Mouse (Mus musculus) limb, embryonic 12.5 days (tissue): ENCODE results near the gene Ergic1. TPM values are rescaled to one million over a fixed set of nuclear protein-coding genes. Genes with fewer than 3 reads are reported as not detected.

Experiments used
- ATAC-seq: fragments of 200-750 bp; cut with Nextera tagmentation; 2 replicates; pipeline ENCODE4 v1.8.0; 2017; ENCODE audit warnings: low read depth, moderate TSS enrichment; ENCODE audit not compliant: insufficient number of reproducible peaks, insufficient read depth, low FRiP score, low TSS enrichment
- H3K27ac ChIP-seq: fragments of 300-500 bp; sonication (generic); 2 replicates; pipeline ENCODE4 v1.5.1; 2016; ENCODE audit warnings: mild to moderate bottlenecking, moderate library complexity
- H3K27me3 ChIP-seq: fragments of 300-500 bp; sonication (generic); 2 replicates; pipeline ENCODE4 v1.6.1; 2016; ENCODE audit warnings: mild to moderate bottlenecking, moderate library complexity
- H3K36me3 ChIP-seq: fragments of 300-500 bp; sonication (generic); 2 replicates; pipeline ENCODE4 v1.6.1; 2016; ENCODE audit warnings: mild to moderate bottlenecking, moderate library complexity
- H3K4me1 ChIP-seq: fragments of 300-500 bp; sonication (generic); replicated peaks from 2 replicates; pipeline ENCODE4 v1.6.1; 2016
- H3K4me2 ChIP-seq: fragments of 300-500 bp; sonication (generic); 2 replicates; pipeline ENCODE4 v1.6.1; 2016; ENCODE audit warnings: mild to moderate bottlenecking, moderate library complexity
- H3K4me3 ChIP-seq: fragments of 300-500 bp; sonication (generic); replicated peaks from 2 replicates; pipeline ENCODE4 v1.5.1; 2016; ENCODE audit warnings: mild to moderate bottlenecking
- H3K9ac ChIP-seq: fragments of 300-500 bp; sonication (generic); replicated peaks from 2 replicates; pipeline ENCODE4 v1.6.1; 2016; ENCODE audit warnings: mild to moderate bottlenecking, moderate library complexity
- H3K9me3 ChIP-seq: fragments of 300-500 bp; sonication (generic); 2 replicates; pipeline ENCODE4 v1.6.1; 2016; ENCODE audit warnings: mild to moderate bottlenecking, moderate library complexity
- WGBS: fragments of 180-500 bp; shearing (Covaris S2); methylation state at CpG from one replicate; pipeline ENCODE4 v1.1.7; 2016; 5-methylcytosine and 5-hydroxymethylcytosine counted together
- polyA plus RNA-seq: library from polyadenylated mRNA; unstranded; fragments of >200 nt; fragmentation: Nextera tagmentation; extraction: Ambion mirVana; gene quantifications from 2 replicates; pipeline ENCODE4 v1.2.1, GENCODE M21; 2016

Gene Ergic1
- polyA plus RNA-seq, 1 experiment from 2014 or later = 90.7 TPM

DNA sequence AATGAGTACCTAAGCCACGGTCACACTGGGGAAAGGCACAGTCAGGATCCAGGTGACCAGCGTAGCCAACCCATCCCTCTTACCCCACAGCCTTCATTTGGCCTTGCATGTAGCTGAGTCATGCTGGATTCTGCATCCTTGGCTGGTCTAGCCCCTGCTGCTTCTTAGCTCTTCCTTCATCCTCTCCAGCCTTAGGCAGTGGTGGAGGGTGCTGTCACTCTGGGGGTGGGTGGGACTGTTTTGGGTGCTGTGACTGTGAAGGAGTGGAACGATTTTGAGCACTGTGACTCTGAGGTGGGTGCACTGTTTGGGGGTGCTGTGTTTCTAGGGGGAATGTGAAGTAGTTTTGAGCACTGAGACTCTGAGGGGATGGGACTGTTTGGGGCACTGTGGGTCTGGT lies 67.6 kb downstream of the Ergic1 start:
- Histone ChIP-seq H3K9me3 (no peaks in the 10 kb centered on the region), H3K4me3 (no peak overlapping the region), H3K36me3 (peaks cover 99% of the 10 kb centered on the region), H3K27me3 (no peaks in the 10 kb centered on the region), H3K27ac (no peak overlapping the region), H3K9ac (no peak overlapping the region), H3K4me2 (no peak overlapping the region), H3K4me1 (no peaks in the 10 kb centered on the region)
- 95% methylated on average over 3 of the region's 3 CpGs for WGBS
- ATAC-seq = no peak

DNA sequence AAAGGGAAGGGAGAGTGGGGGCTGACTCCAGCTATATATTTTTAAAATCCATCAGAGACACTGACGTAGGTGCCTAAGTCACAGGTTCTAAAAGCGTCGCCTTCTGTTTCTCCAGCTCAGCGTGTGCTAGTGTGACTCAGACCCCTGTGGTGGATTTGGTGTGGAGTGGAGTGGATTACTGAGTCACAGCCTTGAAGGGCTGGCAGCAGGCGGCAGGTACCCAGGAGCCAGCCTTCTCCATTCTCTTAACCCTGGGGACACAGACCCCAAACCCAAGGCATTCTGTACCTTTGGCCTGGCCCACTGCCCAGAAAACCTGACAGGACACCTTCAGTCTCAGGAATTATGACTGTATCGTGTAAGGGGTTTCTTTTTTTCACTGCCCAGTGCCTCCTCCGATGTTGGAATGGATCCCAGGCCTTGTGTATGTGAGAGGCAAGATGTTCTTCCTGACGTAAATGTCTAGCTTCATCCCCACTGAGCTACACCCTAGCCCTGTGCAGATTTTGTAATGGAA lies 70.6 kb downstream of the Ergic1 start:
- ATAC-seq = no peak
- Histone ChIP-seq H3K4me2 (no peak overlapping the region), H3K9ac (no peak overlapping the region), H3K9me3 (no peaks in the 10 kb centered on the region), H3K36me3 (peaks cover 100% of the 10 kb centered on the region), H3K27me3 (no peaks in the 10 kb centered on the region), H3K4me3 (no peak overlapping the region), H3K27ac (no peak overlapping the region), H3K4me1 (no peaks in the 10 kb centered on the region)
- WGBS = 89% methylated on average over 8 of the region's 8 CpGs

DNA sequence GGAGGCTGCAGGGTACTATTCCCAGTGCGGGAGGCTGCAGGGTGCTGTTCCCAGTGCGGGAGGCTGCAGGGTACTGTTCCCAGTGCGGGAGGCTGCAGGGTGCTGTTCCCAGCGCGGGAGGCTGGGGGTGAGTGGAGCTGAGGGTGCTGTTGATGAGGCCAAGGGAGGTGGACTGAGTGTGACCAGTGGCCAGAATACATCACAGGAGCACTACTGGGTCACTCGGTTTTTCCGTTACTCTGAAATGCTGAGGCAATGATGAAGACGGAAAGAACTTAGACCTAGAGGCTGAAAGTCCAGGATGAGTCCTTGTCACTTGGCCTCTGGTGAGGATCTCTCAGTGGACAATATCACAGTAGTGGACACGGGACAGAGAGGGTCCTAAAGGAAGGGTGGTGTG lies 71.9 kb downstream of the Ergic1 start:
- Histone ChIP-seq H3K27me3 (no peaks in the 10 kb centered on the region), H3K4me1 (no peaks in the 10 kb centered on the region), H3K27ac (no peak overlapping the region), H3K9ac (no peak overlapping the region), H3K36me3 (peaks cover 93% of the 10 kb centered on the region), H3K4me2 (no peak overlapping the region), H3K9me3 (no peaks in the 10 kb centered on the region), H3K4me3 (no peak overlapping the region)
- ATAC-seq = no peak
- WGBS = 92% methylated on average over 9 of the region's 9 CpGs

DNA sequence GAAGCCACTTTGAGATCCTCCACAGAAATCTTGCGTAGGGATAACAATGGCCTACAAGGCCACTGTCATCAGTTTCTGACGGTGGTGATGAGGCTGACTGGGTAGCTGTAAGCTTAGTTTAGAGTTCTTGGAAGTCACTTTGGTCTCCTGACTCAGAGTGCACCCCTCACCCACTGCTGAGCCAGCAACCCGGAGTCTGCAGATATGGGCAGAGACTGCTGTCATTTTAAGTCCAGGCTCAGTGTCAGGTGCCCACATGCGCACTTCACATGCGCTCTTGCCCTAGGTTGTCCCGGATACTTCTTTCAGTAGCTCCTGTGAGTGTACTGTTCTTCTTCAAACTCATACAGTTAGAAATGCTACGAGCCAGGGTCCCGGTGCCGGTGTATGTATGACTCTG lies 72.6 kb downstream of the Ergic1 start:
- no peak overlapping the region for H3K4me2 ChIP-seq
- H3K9ac ChIP-seq = no peak overlapping the region
- peaks cover 92% of the 10 kb centered on the region for H3K36me3 ChIP-seq
- no peaks in the 10 kb centered on the region for H3K4me1 ChIP-seq
- ATAC-seq = no peak
- 94% methylated on average over 9 of the region's 9 CpGs for WGBS
- no peak overlapping the region for H3K4me3 ChIP-seq
- H3K27ac ChIP-seq = no peak overlapping the region
- H3K27me3 ChIP-seq = no peaks in the 10 kb centered on the region
- H3K9me3 ChIP-seq = no peaks in the 10 kb centered on the region

DNA sequence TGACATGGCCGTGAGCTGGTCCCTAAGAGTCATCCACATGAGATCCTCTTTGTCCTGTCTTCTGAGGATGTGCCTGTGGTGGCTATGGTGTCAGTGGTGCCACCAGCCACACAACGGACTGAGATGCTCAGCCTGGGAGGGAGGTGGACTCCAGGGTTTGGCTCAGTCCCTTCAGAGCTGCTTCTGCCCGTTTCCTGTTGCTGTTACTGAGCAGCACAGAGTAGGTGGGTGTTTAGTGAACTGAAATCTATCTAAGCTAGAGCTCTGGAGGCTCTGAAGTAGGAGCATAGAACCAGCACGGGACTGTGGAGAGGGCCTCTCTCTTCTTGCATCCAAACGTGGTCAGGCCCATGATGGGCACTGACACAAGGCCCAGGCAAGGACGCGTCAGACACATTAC lies 73.2 kb downstream of the Ergic1 start:
- no peaks in the 10 kb centered on the region for H3K4me1 ChIP-seq
- WGBS = 94% methylated on average over 7 of the region's 7 CpGs
- H3K4me3 ChIP-seq = no peak overlapping the region
- no peak overlapping the region for H3K9ac ChIP-seq
- peaks cover 92% of the 10 kb centered on the region for H3K36me3 ChIP-seq
- no peaks in the 10 kb centered on the region for H3K27me3 ChIP-seq
- no peak for ATAC-seq
- H3K9me3 ChIP-seq = no peaks in the 10 kb centered on the region
- H3K4me2 ChIP-seq = no peak overlapping the region
- H3K27ac ChIP-seq = no peak overlapping the region

DNA sequence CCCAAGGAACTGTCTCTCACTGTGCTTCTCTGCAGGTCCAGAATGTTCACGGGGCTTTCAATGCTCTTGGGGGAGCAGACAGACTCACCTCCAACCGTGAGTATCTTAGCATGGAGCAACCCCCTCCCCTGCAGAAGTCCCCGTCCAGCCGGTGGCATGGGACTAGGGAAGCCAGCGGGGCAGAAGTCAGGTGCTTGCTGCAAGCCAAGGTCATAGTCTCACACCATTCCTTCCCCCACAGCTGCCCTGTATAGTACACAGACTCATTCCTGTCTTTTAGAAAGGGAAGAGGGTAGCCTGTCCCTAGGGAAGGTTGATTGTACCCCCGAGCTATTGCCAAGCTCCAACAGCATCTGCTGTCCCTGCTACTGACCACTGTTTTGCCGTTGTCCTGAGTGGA lies 74.7 kb downstream of the Ergic1 start:
- Histone ChIP-seq H3K27me3 (no peaks in the 10 kb centered on the region), H3K9me3 (no peaks in the 10 kb centered on the region), H3K27ac (no peak overlapping the region), H3K9ac (no peak overlapping the region), H3K36me3 (peaks cover 92% of the 10 kb centered on the region), H3K4me2 (no peak overlapping the region), H3K4me3 (no peak overlapping the region), H3K4me1 (no peaks in the 10 kb centered on the region)
- WGBS = 88% methylated on average over 7 of the region's 7 CpGs
- ATAC-seq = no peak

DNA sequence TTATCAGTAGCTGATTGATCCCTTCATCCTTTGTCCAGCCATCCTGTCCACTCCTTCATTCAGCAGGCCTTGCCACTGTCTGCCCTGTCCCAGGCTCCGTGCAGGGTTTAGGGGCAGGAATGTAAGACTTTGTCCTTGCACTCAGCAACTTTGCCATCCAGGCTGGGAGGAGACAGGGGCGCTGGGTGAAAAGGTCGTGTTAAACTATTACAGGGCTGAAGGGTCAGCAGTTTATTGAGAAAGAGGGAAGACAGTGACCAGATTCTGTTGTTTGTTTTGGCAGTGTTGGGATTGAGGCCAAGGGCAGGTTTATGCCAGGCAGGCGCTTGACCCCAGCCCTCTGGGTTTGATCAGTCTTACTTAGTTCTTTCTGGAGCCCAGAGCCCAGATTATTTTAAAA lies 76.6 kb downstream of the Ergic1 start:
- H3K9me3 ChIP-seq = no peaks in the 10 kb centered on the region
- 81% methylated on average over 4 of the region's 4 CpGs for WGBS
- H3K4me1 ChIP-seq = no peaks in the 10 kb centered on the region
- H3K4me2 ChIP-seq = no peak overlapping the region
- ATAC-seq = no peak
- H3K36me3 ChIP-seq = peaks cover 92% of the 10 kb centered on the region
- H3K9ac ChIP-seq = no peak overlapping the region
- H3K4me3 ChIP-seq = no peak overlapping the region
- H3K27ac ChIP-seq = no peak overlapping the region
- H3K27me3 ChIP-seq = no peaks in the 10 kb centered on the region

DNA sequence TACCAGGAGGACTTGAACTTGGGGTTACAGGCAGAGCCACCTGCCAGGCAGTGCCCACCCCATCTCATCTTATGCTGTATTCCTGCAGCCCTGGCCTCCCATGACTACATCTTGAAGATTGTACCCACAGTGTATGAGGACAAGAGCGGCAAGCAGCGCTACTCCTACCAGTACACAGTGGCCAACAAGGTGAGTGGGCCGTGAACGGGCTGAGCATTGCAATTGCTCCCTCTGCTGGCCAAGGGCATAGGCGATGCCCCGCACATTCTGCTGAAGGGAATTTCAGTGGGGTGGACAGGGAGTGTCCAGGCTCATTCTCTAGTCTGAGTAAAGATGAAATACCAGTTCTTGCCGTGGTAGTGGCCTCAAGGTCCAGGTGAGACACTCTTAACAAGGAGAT lies 77.4 kb downstream of the Ergic1 start:
- H3K9me3 ChIP-seq = no peaks in the 10 kb centered on the region
- no peak overlapping the region for H3K27ac ChIP-seq
- H3K27me3 ChIP-seq = no peaks in the 10 kb centered on the region
- WGBS = 28% methylated on average over 7 of the region's 7 CpGs
- H3K4me2 ChIP-seq = no peak overlapping the region
- H3K9ac ChIP-seq = no peak overlapping the region; the same call in 1 of the 2 replicates
- H3K36me3 ChIP-seq = peaks cover 92% of the 10 kb centered on the region
- no peaks in the 10 kb centered on the region for H3K4me1 ChIP-seq
- ATAC-seq = no peak
- no peak overlapping the region for H3K4me3 ChIP-seq

DNA sequence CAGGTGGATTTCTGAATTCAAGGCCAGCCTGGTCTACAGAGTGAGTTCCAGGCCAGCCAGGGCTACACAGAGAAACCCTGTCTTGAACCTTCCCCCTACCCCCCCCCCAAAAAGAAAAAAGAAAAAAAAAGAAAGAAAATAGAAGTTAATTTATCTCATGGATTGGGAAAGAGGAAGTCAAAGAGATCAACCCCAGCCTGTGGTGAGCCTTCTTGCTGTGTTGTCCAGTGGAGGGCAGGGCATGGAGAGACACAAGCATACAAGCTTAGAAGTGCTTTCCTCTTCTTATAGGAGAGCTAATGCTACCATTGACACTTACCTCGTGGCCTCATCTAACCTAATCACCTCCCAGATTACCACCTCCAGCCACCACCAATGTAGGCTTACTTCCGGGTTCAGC lies 78.5 kb downstream of the Ergic1 start:
- no peak overlapping the region for H3K4me3 ChIP-seq
- ATAC-seq = no peak
- H3K9me3 ChIP-seq = no peaks in the 10 kb centered on the region
- 80% methylated on average over 2 of the region's 2 CpGs for WGBS
- no peaks in the 10 kb centered on the region for H3K27me3 ChIP-seq
- no peak overlapping the region for H3K9ac ChIP-seq
- no peak overlapping the region for H3K4me2 ChIP-seq
- no peaks in the 10 kb centered on the region for H3K4me1 ChIP-seq
- no peak overlapping the region for H3K27ac ChIP-seq
- peaks cover 92% of the 10 kb centered on the region for H3K36me3 ChIP-seq

DNA sequence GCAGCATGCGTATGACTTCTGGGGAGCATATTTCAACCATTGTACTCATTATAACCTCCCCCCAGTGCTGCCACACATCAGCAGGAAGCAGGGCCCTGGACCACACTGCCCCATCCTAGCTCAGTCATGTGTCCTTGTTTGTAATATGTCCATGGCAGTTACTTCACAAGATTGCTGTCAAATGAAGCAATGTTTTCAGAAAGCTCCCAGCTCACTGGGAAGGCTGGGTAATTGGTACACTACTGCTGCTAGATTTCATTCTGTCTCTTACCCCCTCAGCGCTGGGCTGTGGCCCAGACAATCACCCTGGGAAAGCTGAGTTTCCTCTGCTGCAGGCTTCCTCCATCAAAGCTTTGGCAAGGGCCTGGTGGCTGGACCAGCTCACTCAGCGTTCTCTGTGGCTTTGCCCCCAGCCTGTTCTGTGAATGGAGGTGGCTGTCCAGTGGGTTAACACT lies 79.0 kb downstream of the Ergic1 start:
- Histone ChIP-seq H3K9me3 (no peaks in the 10 kb centered on the region), H3K9ac (no peak overlapping the region), H3K4me2 (no peak overlapping the region), H3K4me1 (no peaks in the 10 kb centered on the region), H3K27ac (no peak overlapping the region), H3K4me3 (no peak overlapping the region), H3K36me3 (peaks cover 92% of the 10 kb centered on the region), H3K27me3 (no peaks in the 10 kb centered on the region)
- 91% methylated on average over 3 of the region's 3 CpGs for WGBS
- ATAC-seq = no peak

DNA sequence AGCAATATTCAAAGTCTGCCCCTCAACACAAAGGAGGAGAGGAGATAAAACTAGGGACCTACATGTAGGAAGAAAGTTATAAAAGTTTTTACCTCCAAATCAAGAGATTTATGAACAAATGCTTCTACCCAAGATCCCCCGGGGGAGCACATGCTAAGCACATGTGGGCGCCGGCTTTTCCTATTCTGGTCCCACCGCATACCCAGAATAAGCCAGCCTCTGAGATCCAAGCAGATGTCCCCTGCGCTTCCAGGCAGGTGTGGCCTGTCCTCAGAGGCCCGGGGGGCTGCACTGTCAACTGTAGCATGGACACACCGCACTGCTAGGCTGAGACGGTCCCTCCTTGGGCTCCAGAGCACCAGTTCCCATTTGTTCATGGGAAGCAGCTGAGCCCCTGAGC lies 82.2 kb downstream of the Ergic1 start:
- Histone ChIP-seq H3K36me3 (peaks cover 100% of the 10 kb centered on the region), H3K4me2 (no peak overlapping the region), H3K4me1 (0 out of 2 replicates have a peak, but pooled peaks cover 3% of the 10 kb centered on the region), H3K27ac (no peak overlapping the region), H3K4me3 (no peak overlapping the region), H3K9ac (no peak overlapping the region), H3K9me3 (no peaks in the 10 kb centered on the region), H3K27me3 (no peaks in the 10 kb centered on the region)
- ATAC-seq = no peak
- 93% methylated on average over 8 of the region's 8 CpGs for WGBS

DNA sequence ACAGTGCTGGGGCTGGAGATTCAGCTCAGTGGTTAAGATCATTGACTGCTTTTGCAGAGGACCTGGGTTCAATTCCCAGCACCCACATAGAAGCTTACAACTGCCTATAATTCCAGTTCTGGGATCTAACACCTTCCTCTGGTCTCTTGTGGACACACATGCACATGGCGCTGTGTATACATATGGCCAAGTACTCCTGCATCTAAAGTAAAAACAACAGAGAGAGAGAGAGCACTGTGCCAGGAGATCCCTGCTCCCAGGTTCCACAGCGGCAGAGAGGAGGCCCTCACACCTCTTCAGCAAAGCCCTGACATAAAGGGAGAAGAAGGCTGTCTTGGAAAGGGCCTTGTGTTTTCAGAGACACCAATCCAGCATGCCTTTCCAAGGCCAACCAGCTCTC lies 82.7 kb downstream of the Ergic1 start:
- no peaks in the 10 kb centered on the region for H3K9me3 ChIP-seq
- 0 out of 2 replicates have a peak, but pooled peaks cover 3% of the 10 kb centered on the region for H3K4me1 ChIP-seq
- H3K27ac ChIP-seq = no peak overlapping the region

More for the DNA sequence above, 82.7 kb downstream of the Ergic1 start:
- Histone ChIP-seq H3K4me3 (no peak overlapping the region), H3K36me3 (peaks cover 100% of the 10 kb centered on the region), H3K9ac (no peak overlapping the region), H3K4me2 (no peak overlapping the region), H3K27me3 (no peaks in the 10 kb centered on the region)
- no peak for ATAC-seq
- WGBS = 98% methylated on average over 2 of the region's 2 CpGs
